Mouse (Mus musculus): Measurements from ENCODE around the gene Klk6. TPM values are rescaled to one million over a fixed set of nuclear protein-coding genes. Genes with fewer than 3 reads are reported as not detected.

Gene Klk6
- not detected in 2 replicates for polyA plus RNA-seq (2016; fragmentation: Nextera tagmentation; extraction: Ambion mirVana)

- Histone ChIP-seq H3K36me3 (no peaks in the 10 kb centered on the region), H3K27ac (no peak within 1 kb of the TSS), H3K9me3 (no peaks in the 10 kb centered on the region), H3K4me3 (no peak within 1 kb of the TSS), H3K27me3 (ENCODE audit: insufficient read depth, poor library complexity, severe bottlenecking) (no peaks in the 10 kb centered on the region), H3K4me1 (replicated peaks) (no peaks in the 10 kb centered on the region; the same call in 1 of the 2 replicates)
- WGBS: 73% methylated on average over 10 of the region's 10 CpGs
- no peak for DNase-seq (ENCODE audit: low spot score)
Observed at GRCm38 (mm10) chr7:43824199-43824598, at the start of gene Klk6. Gene Klk6 (plus strand): TSS chr7:43824499.

DNA sequence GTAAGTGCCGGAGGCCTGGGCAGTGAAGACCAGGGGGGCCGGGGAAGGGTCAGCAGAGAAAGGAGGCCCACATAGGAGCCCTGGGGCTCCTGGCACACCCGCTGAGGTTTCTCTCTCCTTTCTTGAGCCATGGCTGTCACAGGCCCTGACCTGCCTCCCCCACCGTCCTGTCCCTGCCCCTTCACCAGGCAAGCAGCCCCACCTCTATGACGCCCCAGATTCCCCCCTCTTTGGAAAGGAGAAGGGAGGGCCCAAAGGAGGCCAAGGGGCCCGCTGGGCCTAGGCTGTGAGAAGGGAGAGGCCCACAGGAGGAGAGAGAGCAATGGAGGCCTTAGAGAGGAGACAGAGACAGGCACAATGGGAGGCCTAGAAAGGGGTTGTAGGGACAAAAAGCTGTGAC, 49.5 kb upstream of the Klk6 start:
- DNase-seq (ENCODE audit: low spot score): no peak
- Histone ChIP-seq H3K4me3 (no peak overlapping the region), H3K9me3 (no peaks in the 10 kb centered on the region), H3K27me3 (ENCODE audit: insufficient read depth, poor library complexity, severe bottlenecking) (0 out of 2 replicates have a peak, but pooled peaks cover 2% of the 10 kb centered on the region), H3K4me1 (replicated peaks) (peaks cover 18% of the 10 kb centered on the region), H3K36me3 (no peaks in the 10 kb centered on the region), H3K27ac (peak overlapping the region; percentile 82)
- WGBS: 35% methylated on average over 6 of the region's 6 CpGs

GRCm38 (mm10) chr7:43775311-43776057, 48.8 kb upstream of the Klk6 start:
- Histone ChIP-seq H3K4me1 (replicated peaks) (peaks cover 18% of the 10 kb centered on the region), H3K27ac (peak overlapping the region; percentile 82), H3K27me3 (ENCODE audit: insufficient read depth, poor library complexity, severe bottlenecking) (peaks cover 2% of the 10 kb centered on the region; the same call in 1 of the 2 replicates), H3K4me3 (no peak overlapping the region), H3K36me3 (no peaks in the 10 kb centered on the region), H3K9me3 (no peaks in the 10 kb centered on the region)
- WGBS: 46% methylated on average over 7 of the region's 7 CpGs
- DNase-seq (ENCODE audit: low spot score): no peak

DNA sequence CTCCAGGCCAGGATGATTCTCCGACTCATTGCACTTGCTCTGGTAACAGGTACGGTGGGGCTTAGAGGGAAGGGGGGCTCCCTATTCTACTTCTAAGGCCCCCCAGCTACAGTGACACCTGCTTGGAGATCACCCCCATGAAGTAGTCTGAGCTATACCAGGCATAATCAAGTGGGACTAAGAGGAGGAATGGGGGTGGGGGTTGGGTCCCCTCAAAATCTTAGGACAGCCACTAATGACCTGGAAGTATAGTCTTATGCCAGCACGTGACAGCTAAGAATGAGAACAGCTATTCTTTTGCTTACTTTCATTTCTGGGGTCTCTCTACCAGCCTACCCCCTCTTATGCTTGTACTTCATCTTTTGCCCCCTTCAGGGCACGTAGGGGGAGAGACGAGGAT, 47.8 kb upstream of the Klk6 start:
- 85% methylated on average over 5 of the region's 5 CpGs for WGBS
- H3K4me3 ChIP-seq: no peak overlapping the region
- H3K36me3 ChIP-seq: no peaks in the 10 kb centered on the region
- H3K9me3 ChIP-seq: no peaks in the 10 kb centered on the region
- DNase-seq (ENCODE audit: low spot score): no peak
- H3K27me3 ChIP-seq (ENCODE audit: insufficient read depth, poor library complexity, severe bottlenecking): peaks cover 2% of the 10 kb centered on the region; the same call in 1 of the 2 replicates
- H3K4me1 ChIP-seq (replicated peaks): peaks cover 18% of the 10 kb centered on the region
- H3K27ac ChIP-seq: no peak overlapping the region

DNA sequence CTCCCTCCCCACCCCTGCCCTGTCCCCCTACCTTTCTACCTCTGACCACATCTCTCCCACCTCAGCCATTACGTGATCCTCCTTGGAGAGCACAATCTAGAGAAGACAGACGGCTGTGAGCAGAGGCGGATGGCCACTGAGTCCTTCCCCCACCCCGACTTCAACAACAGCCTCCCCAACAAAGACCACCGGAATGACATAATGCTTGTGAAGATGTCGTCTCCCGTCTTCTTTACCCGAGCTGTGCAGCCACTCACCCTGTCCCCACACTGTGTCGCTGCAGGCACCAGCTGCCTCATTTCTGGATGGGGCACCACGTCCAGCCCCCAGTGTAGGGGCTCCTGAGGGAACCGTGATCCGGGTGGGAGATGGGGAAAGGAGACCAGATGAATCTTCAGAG, 46.9 kb upstream of the Klk6 start:
- WGBS: 90% methylated on average over 12 of the region's 12 CpGs
- Histone ChIP-seq H3K9me3 (no peaks in the 10 kb centered on the region), H3K36me3 (no peaks in the 10 kb centered on the region), H3K4me1 (replicated peaks) (peaks cover 21% of the 10 kb centered on the region), H3K27me3 (ENCODE audit: insufficient read depth, poor library complexity, severe bottlenecking) (peaks cover 7% of the 10 kb centered on the region; the same call in 1 of the 2 replicates), H3K4me3 (no peak overlapping the region), H3K27ac (no peak overlapping the region)
- DNase-seq (ENCODE audit: low spot score): peak; percentile 1

DNA sequence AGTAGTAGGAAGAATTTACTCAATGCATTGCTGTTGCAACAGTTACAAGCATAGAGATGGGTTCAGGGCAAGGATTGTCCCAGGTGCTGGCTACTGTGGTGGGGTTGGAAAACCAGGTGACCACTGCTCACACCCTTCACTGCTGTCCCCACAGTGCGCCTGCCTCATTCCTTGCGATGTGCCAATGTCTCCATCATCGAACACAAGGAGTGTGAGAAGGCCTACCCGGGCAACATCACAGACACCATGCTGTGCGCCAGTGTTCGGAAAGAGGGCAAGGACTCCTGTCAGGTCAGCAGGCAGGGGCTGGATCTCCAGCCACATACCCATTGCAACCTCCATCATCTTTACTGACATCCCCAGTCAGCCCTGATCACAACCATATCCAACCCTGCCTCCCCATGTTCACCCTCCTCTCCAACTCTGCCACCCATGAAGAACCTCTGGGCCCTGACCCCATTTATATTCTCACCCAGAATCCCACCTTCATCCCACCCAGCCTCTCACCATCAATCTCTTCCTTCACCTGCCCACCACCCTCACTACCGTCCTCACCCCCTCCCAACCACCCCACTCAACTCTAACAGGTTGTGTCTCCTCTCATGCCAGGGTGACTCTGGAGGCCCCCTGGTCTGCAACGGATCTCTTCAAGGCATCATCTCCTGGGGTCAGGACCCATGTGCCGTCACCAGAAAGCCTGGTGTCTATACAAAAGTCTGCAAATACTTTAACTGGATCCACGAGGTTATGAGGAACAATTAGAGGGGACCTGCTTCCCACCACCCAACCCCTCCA, 45.9 kb upstream of the Klk6 start:
- DNase-seq (ENCODE audit: low spot score): no peak
- peaks cover 26% of the 10 kb centered on the region for H3K4me1 ChIP-seq (replicated peaks)
- no peak overlapping the region for H3K27ac ChIP-seq
- peaks cover 14% of the 10 kb centered on the region for H3K27me3 ChIP-seq (ENCODE audit: insufficient read depth, poor library complexity, severe bottlenecking)
- no peaks in the 10 kb centered on the region for H3K36me3 ChIP-seq
- H3K4me3 ChIP-seq: no peak overlapping the region
- 89% methylated on average over 10 of the region's 10 CpGs for whole genome bisulfite sequencing
- H3K9me3 ChIP-seq: no peaks in the 10 kb centered on the region

- H3K27me3 ChIP-seq (ENCODE audit: insufficient read depth, poor library complexity, severe bottlenecking): peaks cover 23% of the 10 kb centered on the region
- no peak overlapping the region for H3K4me3 ChIP-seq
- 74% methylated on average over 6 of the region's 6 CpGs for WGBS
- no peaks in the 10 kb centered on the region for H3K36me3 ChIP-seq
- peaks cover 14% of the 10 kb centered on the region for H3K4me1 ChIP-seq (replicated peaks)
- no peak for DNase-seq (ENCODE audit: low spot score)
- H3K27ac ChIP-seq: no peak overlapping the region
- no peaks in the 10 kb centered on the region for H3K9me3 ChIP-seq
Observed at GRCm38 (mm10) chr7:43780241-43780640, 44.1 kb upstream of the Klk6 start.

GRCm38 (mm10) chr7:43780746-43781145, 43.6 kb upstream of the Klk6 start, which contains the start of gene Klk10:
Gene Klk10 (plus strand): TSS chr7:43781035.
- no peak within 1 kb of the TSS for H3K27ac ChIP-seq
- no peaks in the 10 kb centered on the region for H3K36me3 ChIP-seq
- DNase-seq (ENCODE audit: low spot score): no peak
- 40% methylated on average over 5 of the region's 5 CpGs for WGBS
- H3K4me3 ChIP-seq: no peak within 1 kb of the TSS
- peaks cover 9% of the 10 kb centered on the region for H3K4me1 ChIP-seq (replicated peaks)
- H3K27me3 ChIP-seq (ENCODE audit: insufficient read depth, poor library complexity, severe bottlenecking): peaks cover 23% of the 10 kb centered on the region
- no peaks in the 10 kb centered on the region for H3K9me3 ChIP-seq

GRCm38 (mm10) chr7:43781541-43781940, 42.8 kb upstream of the Klk6 start:
- no peak for DNase-seq (ENCODE audit: low spot score)
- H3K4me1 ChIP-seq (replicated peaks): peaks cover 7% of the 10 kb centered on the region
- WGBS: 93% methylated on average over 11 of the region's 11 CpGs
- H3K4me3 ChIP-seq: no peak overlapping the region
- peaks cover 23% of the 10 kb centered on the region for H3K27me3 ChIP-seq (ENCODE audit: insufficient read depth, poor library complexity, severe bottlenecking)
- H3K9me3 ChIP-seq: no peaks in the 10 kb centered on the region
- no peak overlapping the region for H3K27ac ChIP-seq
- no peaks in the 10 kb centered on the region for H3K36me3 ChIP-seq

DNA sequence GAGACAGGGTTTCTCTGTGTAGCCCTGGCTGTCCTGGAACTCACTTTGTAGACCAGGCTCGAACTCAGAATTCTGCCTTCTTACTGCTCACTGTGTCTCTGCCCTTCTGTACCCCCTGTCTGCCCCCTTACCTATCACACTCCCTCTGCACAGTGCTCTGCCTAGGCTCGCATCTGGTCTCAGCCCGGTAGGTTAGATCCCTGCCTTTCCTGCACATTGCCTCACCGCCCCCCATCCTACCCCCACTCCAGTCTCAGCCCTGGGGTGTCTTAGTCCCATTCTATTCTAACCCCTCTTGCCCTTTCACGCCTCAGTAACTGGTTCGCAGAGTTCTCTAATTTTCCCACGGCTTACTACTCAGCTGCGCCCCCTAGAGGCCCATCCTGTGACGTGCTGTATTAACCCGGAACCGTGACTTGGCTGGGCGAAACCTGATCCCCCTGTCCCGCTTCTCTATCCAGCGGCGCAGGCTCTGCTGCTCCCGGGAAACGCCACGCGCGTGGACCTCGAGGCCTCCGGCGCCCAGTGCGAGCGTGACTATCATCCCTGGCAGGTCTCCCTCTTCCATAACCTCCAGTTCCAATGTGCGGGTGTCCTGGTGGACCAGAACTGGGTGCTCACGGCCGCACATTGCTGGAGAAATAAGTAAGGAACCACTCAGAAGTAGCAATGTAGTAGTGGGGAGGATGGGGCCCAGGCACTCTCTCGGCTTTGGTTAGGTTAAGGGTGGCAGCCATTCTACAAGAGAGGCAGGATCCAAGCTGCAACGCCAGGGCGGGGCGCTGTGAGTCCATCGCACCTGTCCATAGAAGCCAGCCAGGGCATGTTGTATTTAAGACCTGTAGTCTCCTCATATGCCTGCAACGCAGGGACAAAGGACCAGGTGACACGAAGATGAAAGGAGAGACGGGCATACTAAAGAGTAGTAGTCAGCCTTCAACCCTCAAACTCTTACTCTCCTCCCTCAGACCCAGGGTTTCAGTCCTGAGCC, 41.7 kb upstream of the Klk6 start:
- no peaks in the 10 kb centered on the region for H3K36me3 ChIP-seq
- no peaks in the 10 kb centered on the region for H3K9me3 ChIP-seq
- DNase-seq (ENCODE audit: low spot score): peak; percentile 88
- H3K4me3 ChIP-seq: peak overlapping the region; percentile 47
- H3K27ac ChIP-seq: peak overlapping the region; percentile 74
- H3K27me3 ChIP-seq (ENCODE audit: insufficient read depth, poor library complexity, severe bottlenecking): peaks cover 20% of the 10 kb centered on the region
- 8% methylated on average over 36 of the region's 36 CpGs for WGBS
- H3K4me1 ChIP-seq (replicated peaks): peaks cover 7% of the 10 kb centered on the region

DNA sequence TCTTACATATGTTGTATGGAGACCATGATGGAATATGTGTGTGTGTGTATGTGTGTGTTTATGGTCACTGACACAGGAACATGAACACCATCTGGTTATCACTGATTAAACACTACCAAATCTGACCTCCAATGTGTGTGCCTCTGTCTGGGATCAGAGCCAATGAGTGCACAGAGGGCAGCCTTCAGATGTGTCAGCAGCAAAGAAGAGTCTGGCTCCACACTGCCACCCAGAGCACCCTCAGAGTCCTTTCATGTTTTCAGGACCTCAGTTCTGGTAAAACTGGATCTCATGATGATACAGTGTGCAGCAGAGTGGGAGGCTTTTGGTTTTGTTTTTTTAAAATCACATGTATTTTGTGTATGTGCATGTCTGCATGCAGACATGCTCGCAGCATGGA, 39.0 kb upstream of the Klk6 start:
- Histone ChIP-seq H3K36me3 (no peaks in the 10 kb centered on the region), H3K9me3 (no peaks in the 10 kb centered on the region), H3K27ac (no peak overlapping the region), H3K4me3 (no peak overlapping the region), H3K4me1 (replicated peaks) (peaks cover 7% of the 10 kb centered on the region), H3K27me3 (ENCODE audit: insufficient read depth, poor library complexity, severe bottlenecking) (peaks cover 20% of the 10 kb centered on the region)
- WGBS: 83% methylated on average over 1 of the region's 1 CpGs
- no peak for DNase-seq (ENCODE audit: low spot score)

DNA sequence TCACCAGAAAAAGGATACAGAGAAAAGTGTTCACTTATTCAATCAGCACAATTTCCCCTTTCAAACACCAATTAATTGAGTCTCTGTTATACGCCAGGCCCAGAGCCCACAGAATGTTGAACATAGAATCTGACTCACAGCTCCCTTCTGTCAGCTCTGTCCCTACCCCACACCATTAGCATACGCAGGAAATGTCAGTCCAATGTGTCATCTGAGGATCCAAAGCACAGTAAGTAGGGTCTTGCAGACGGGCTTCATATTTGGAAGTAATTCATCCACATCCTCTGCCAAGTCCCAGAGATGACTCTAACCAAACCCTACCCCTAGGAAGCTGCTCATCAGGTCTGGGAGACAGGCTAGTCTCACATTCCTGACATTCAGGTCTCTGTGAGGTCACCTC, 36.2 kb upstream of the Klk6 start:
- Histone ChIP-seq H3K4me3 (no peak overlapping the region), H3K36me3 (no peaks in the 10 kb centered on the region), H3K4me1 (replicated peaks) (no peaks in the 10 kb centered on the region; the same call in 1 of the 2 replicates), H3K27ac (no peak overlapping the region), H3K9me3 (no peaks in the 10 kb centered on the region), H3K27me3 (ENCODE audit: insufficient read depth, poor library complexity, severe bottlenecking) (peaks cover 11% of the 10 kb centered on the region)
- DNase-seq (ENCODE audit: low spot score): no peak
- WGBS: 78% methylated on average over 3 of the region's 3 CpGs
